Mouse (Mus musculus) adrenal gland, adult (tissue): ENCODE results near the gene Stat5a.

Source experiments
- DNase-seq, 2 experiments: peaks; one replicate each; pipeline ENCODE4 v3.0.0; 2022 to 2023; ENCODE audit warnings: low spot score in 1 of 2; ENCODE audit not compliant: inconsistent age in 2 of 2

Stat5a gene

DNA sequence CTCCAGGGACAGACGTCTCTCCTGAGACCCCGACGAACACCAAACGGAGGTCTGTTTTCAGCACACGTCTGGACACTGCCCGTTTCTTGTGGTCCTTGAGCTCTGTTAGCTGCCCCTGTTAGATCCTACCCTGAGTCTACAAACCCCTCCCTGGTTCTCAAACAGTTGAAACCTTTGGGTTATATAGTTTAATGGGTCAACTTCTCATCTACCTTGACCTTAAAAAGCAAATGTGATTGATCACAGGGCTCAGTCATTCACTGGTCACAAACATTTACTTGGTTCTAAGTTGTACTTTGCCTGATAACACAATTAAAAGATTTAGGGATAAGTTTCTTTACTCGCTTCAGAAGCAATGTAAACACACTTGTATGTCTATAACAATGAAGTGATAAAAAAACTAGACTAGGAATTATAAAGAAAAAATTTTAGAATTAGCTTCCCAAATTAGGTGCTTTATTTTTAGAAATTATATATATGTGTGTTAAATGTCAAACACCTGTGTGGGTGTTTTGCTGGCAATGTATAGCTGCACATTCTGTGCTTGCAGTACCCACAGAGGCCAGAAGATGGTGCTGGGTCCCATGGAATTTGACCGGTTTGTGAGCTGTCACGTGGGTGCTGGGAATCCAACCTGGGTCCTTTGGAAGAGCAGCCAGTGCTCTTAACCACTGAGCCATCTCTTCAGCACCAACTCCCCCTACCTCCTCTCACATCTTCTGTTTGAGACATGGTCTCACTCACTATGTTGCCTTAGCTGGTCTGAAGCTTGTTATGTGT is 22.0 kb upstream of the Stat5a start:
- DNase-seq = no peak

- DNase-seq = no peak
These were observed 20.3 kb upstream of the Stat5a start for GRCm38 (mm10) chr11:100838894-100839293.

DNA sequence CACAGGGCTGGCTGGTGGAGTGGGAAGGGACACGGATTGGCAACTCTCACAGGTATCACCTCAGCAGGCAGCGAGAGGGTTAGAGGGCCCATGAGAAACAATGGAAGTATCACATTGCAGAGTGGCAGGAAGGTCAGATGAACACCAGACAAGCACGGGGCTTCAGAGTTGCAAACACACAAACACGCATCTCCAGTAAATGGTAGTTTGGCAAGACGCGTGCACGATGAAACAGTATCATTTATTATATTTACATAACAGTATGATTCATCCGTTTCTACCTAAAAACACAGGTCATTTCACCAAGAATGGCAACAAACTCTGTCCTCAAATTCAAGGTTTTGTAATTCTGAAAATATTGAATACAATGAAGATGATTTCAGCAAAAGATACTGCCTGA is 19.6 kb upstream of the Stat5a start:
- peak in 1 of 2 experiments; percentile 69 for DNase-seq

DNA sequence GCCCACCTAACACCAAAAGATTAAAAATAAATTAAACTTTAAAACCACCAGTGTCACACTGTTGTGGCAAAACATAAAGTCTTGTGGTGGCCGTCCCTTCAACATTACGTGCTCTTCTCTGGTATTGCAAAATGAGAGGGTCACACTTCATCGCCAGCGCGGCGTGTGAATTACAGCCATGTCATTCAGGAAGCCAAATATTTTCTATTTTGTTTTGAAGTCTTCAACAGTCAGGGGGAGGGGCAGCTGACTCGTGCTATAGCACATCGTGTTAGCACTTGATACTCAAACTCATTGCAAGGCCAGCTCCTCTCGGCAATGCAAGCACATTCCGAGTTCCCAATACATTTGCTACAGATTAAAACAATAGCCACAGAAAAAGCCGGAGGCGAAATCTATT is 18.3 kb upstream of the Stat5a start:
- no peak for DNase-seq

DNA sequence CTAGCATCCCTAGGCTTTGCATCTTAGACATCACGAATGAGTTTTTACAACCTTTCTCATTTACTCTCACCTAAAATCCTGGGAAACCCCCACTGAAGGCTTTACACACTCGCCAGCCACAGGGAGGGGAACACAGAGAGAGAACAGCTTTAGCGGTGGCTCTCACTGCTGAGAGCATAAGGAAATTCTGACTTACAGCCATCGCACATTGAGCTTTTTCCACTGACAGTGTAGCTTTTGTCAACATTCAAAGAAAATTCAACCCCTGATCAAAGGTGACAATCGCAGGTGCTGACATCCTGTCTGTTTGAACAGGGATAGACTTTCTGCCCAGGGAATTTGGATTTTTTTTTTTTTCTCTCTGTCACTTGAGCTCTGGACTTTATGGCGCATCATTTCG is 17.1 kb upstream of the Stat5a start:
- DNase-seq = no peak

DNA sequence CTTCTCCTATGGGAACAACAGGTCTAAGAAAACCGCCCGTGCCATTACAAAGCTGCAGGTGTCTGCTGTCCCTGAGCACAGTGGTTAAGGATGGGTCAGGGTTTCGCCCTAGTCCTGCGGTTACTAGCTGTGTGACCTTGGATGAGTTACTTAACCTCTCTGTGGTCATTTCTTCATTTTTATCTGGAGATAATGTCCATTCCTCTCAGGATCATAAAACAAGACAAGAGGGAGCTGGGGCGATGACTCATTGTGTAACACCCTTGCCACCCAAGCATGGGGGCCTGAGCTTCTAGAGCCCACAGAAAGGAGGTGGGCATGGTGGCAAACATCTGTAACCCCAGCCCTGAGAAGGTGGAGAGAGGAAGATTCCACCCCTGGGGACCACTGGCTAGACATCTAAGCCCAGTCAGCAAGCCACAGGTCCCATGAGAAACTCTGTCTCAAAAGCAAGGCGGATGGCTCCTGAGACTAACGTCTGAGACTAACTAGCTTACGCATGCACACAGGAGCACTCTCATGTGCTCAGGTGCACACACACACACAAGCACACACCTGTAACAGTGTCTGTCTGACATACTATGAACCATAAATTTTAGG is 16.0 kb upstream of the Stat5a start:
- peak; percentile 49 to 85 for DNase-seq

DNA sequence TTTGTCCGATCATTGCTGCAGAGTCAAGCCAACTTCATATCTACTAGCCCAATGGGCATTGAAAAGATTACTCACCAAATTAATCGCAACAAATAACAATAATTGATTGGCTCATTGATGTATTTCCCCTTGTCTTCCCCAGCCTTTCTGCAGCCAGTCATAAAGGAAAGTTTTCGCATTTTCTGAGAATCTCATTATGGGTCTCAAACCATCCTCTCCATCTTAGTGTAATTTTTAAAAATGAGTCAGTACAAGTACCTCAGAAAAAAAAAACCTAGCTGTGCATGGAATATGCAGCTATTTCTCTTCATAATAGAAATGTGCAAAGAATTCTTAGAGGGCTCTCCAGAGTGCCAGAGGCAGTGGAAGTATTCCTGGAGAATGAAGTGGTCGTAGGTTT is 15.0 kb upstream of the Stat5a start:
- no peak for DNase-seq

GRCm38 (mm10) chr11:100845793-100846192 is 13.4 kb upstream of the Stat5a start:
- no peak for DNase-seq

GRCm38 (mm10) chr11:100847572-100847971 is 11.6 kb upstream of the Stat5a start:
- DNase-seq = no peak

DNA sequence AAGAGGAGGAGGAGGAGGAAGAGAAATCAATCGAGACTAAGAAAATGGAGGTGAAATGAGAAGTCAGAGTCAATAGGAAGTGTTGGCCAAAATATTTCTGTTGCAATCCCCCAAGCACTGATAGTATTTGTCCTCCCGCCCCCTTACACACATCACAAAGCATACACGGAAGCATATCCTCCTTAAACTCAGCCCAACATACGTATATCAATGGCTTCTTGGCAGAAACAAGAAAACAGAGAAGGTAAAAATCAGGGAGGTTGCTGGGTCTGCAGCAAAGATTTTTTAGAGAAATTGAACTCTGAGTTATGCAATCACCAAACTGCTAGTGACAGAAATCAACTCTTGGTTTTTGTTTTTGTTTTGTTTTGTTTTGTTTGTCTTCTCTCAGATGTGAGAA is 11.1 kb upstream of the Stat5a start:
- DNase-seq = no peak

- DNase-seq = peak in 1 of 2 experiments; percentile 68
These were observed 10.3 kb upstream of the Stat5a start for GRCm38 (mm10) chr11:100848789-100849379.

DNA sequence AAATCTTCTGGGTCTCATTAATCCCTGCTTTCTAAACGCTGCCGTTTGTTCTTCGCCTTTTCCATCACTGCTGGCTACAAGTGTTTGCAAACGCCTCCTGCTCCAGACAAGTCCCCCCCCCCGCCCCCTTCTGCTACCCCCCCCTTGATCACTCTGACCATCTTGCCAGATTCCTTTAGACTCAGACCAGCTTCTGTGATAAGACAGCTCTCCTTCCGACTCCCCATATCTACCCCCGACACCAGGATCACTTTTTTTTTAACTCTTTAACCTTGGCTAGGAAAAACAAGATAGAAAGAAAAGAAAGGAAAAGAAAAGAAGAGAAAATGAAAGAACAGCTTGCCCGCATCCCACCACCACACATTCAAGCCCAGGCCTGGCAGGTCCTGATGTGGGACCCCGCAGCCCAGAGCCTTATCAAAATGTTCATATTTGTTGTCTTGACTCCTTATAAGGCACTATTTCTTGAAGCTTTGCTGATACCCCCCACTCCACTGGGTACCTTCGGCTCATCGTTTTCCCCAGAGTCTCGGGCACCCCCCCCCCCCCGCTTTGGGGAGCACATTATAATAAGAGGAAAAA is 9.6 kb upstream of the Stat5a start:
- peak in 1 of 2 experiments; percentile 63 for DNase-seq

- DNase-seq = peak; percentile 85 to 94
These were observed 8.9 kb upstream of the Stat5a start, which contains the start of gene Stat5b for GRCm38 (mm10) chr11:100850038-100850777. TSS of gene Stat5b (minus strand) at chr11:100850724.

DNA sequence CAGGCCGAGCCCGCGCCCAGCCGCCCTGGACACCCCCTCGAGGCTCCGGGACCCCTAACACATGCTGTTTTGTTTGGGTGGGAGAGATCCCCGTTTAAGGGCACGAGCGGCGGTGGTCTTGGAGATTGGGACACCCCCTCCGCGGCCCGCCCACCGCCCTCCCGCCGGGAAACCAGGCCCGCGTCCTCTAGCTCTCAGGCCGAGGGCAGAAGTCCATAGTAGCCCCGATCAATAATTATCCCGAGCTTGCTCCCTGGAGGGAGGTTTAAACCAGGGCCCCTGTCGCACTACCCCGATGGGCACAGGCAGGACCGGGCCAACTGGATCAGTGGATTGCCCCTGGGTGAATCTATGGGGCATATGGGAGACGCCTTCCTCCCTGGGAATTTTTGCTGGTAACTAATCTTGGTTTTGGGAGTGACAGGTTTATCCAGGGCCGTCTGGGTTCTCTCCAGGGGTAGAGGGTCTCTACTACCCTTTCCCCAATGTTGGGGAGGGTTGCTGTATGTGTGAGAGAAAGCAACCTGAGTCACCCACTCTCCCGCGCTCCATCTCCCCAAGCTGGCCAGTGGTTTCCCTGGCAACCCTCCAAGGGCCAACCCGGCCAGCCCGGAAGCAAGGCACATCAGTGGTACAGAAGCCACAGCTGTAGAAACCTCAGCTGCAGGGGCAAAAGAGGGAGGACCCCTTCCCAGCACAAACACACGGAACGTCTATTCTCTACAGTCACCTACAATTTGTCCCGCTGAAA is 8.2 kb upstream of the Stat5a start:
- peak; percentile 83 to 94 for DNase-seq

- DNase-seq = no peak
These were observed 7.1 kb upstream of the Stat5a start for GRCm38 (mm10) chr11:100852088-100852487.

- no peak for DNase-seq
These were observed 6.1 kb upstream of the Stat5a start for GRCm38 (mm10) chr11:100853018-100853417.

- DNase-seq = no peak
These were observed 4.9 kb upstream of the Stat5a start for GRCm38 (mm10) chr11:100854268-100854667.

GRCm38 (mm10) chr11:100855178-100855577 is 4.0 kb upstream of the Stat5a start:
- DNase-seq = no peak

DNA sequence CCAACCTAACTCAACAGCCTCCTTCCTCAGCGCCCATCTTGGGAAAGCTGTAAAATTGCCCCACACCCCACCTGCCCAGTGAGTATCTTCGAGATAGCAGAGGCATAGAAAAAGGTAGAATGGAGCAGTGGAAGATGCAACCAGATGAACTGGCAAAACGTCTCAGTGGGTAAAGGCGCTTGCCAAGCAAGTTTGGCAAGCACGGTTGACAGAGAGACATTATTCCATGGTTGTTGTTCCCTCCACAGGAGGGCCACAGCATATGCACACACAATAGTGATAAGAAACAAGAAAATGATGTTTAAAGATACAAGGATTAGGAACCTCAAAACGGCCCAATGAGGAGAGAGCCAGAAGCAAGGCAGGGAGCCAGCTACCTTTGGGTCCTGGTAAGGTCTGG is 1.2 kb upstream of the Stat5a start:
- DNase-seq = no peak

GRCm38 (mm10) chr11:100859579-100860075 is 476 bp downstream of the Stat5a start:
- no peak for DNase-seq
